19 mouse cellular contexts compared by ENCODE assay signal in the genomic region with DNA sequence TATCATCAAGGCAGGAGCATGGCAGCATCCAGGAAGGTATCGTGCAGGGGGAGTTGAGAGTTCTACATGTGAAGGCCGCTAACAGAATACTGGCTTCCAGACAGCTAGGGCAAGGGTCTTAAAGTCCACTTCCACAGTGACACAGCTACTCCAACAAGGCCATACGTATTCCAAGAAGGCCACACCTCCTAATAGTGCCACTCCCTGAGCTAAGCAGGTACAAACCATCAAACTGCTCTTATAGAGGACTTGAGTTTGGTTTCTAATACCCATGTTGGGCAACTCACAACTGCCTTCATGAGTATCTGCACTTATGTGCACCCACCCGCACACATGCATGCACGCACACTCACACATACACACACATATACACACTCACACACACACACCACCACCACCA.
"Had no signal": no experiment of that assay in that cellular context is flagged by ENCODE, and none has a peak within 500 bp of the region (broad histone marks: within the 10 kb centered on the region; RNA-seq: fewer than 3 reads in every experiment).

No protein-coding gene starts in this region.

- H3K9ac ChIP-seq: lung, embryonic 14.5 days; midbrain, embryonic 12.5 days; neural tube, embryonic 13.5 days; neural tube, embryonic 15.5 days; stomach, embryonic 15.5 days had no signal

- H3K36me3 ChIP-seq: midbrain, embryonic 10.5 days; midbrain, embryonic 12.5 days; neural tube, embryonic 13.5 days; neural tube, embryonic 15.5 days; stomach, embryonic 15.5 days had no signal

- H3K4me2 ChIP-seq: lung, embryonic 14.5 days; midbrain, embryonic 12.5 days; neural tube, embryonic 13.5 days; neural tube, embryonic 15.5 days; stomach, embryonic 15.5 days had no signal

- H3K4me1 ChIP-seq: midbrain, embryonic 10.5 days; midbrain, embryonic 12.5 days; neural tube, embryonic 13.5 days; neural tube, embryonic 15.5 days; stomach, embryonic 15.5 days had no signal

- ATAC-seq: midbrain, embryonic 16.5 days had no signal

- H3K9me3 ChIP-seq: midbrain, embryonic 10.5 days; midbrain, embryonic 12.5 days; neural tube, embryonic 13.5 days; neural tube, embryonic 15.5 days; stomach, embryonic 15.5 days had no signal

- H3K27me3 ChIP-seq: midbrain, embryonic 12.5 days; neural tube, embryonic 13.5 days; neural tube, embryonic 15.5 days; stomach, embryonic 15.5 days had no signal

- DNase-seq: lung, adult 18-20 months; lung, embryonic 14.5 days; lung, postnatal 10 days; lung, postnatal 4 days; midbrain, embryonic 14.5 days; retina, postnatal 1 day; right cerebral cortex, adult 18-20 months; right cerebral cortex, postnatal 25 days; right cerebral cortex, postnatal 4 days; thymus, adult 18-20 months; thymus, postnatal 14 days; thymus, postnatal 36 days had no signal

- H3K27ac ChIP-seq: midbrain, embryonic 10.5 days; midbrain, embryonic 12.5 days; neural tube, embryonic 13.5 days; neural tube, embryonic 15.5 days; stomach, embryonic 15.5 days had no signal

- H3K4me3 ChIP-seq: midbrain, embryonic 10.5 days; midbrain, embryonic 12.5 days; myocyte; neural tube, embryonic 13.5 days; neural tube, embryonic 15.5 days; stomach, embryonic 15.5 days had no signal
